Mouse (Mus musculus) midbrain, embryonic 13.5 days (tissue): ENCODE data around the gene Gm26938. TPM values are rescaled to one million over a fixed set of nuclear protein-coding genes. Genes with fewer than 3 reads are reported as not detected.

ENCODE experiments used
- ATAC-seq: fragments of 200-750 bp; cut with Nextera tagmentation; 2 replicates; pipeline ENCODE4 v1.8.0; 2017; ENCODE audit warnings: mild to moderate bottlenecking, moderate TSS enrichment, moderate library complexity
- H3K27ac ChIP-seq: fragments of 300-500 bp; sonication (generic); 2 replicates; pipeline ENCODE4 v1.5.1; 2015; ENCODE audit warnings: inconsistent platforms, mild to moderate bottlenecking, moderate library complexity
- H3K27me3 ChIP-seq: fragments of 300-500 bp; sonication (generic); 2 replicates; pipeline ENCODE4 v1.6.1; 2015; ENCODE audit warnings: mild to moderate bottlenecking, inconsistent platforms
- H3K36me3 ChIP-seq: fragments of 300-500 bp; sonication (generic); 2 replicates; pipeline ENCODE4 v1.6.1; 2015; ENCODE audit warnings: mild to moderate bottlenecking, inconsistent platforms
- H3K4me1 ChIP-seq: fragments of 300-500 bp; sonication (generic); replicated peaks from 2 replicates; pipeline ENCODE4 v1.6.1; 2015; ENCODE audit warnings: inconsistent platforms
- H3K4me2 ChIP-seq: fragments of 300-500 bp; sonication (generic); replicated peaks from 2 replicates; pipeline ENCODE4 v1.6.1; 2015; ENCODE audit warnings: moderate library complexity, mild to moderate bottlenecking, inconsistent platforms
- H3K4me3 ChIP-seq: fragments of 300-500 bp; sonication (generic); replicated peaks from 2 replicates; pipeline ENCODE4 v1.5.1; 2015; ENCODE audit warnings: mild to moderate bottlenecking, inconsistent platforms
- H3K9ac ChIP-seq: fragments of 300-500 bp; sonication (generic); replicated peaks from 2 replicates; pipeline ENCODE4 v1.6.1; 2015; ENCODE audit warnings: mild to moderate bottlenecking, inconsistent platforms
- H3K9me3 ChIP-seq: fragments of 300-500 bp; sonication (generic); 2 replicates; pipeline ENCODE4 v1.6.1; 2016; ENCODE audit warnings: mild to moderate bottlenecking, inconsistent platforms
- WGBS: fragments of 180-500 bp; shearing (Covaris S2); methylation state at CpG from one replicate; pipeline ENCODE4 v1.1.7; 2015; 5-methylcytosine and 5-hydroxymethylcytosine counted together
- polyA plus RNA-seq: library from polyadenylated mRNA; unstranded; fragments of >200 nt; fragmentation: Nextera tagmentation; extraction: Ambion mirVana; gene quantifications from 2 replicates; pipeline ENCODE4 v1.2.1, GENCODE M21; 2015

Gene Gm26938
- polyA plus RNA-seq, 1 experiment from 2014 or later, result not detected

GRCm38 (mm10) chr5:139813126-139813490, 13.1 kb downstream of the Gm26938 start:
- no peak for ATAC-seq
- Histone ChIP-seq H3K27ac (no peak overlapping the region), H3K27me3 (peaks cover 41% of the 10 kb centered on the region), H3K9ac (no peak overlapping the region), H3K4me2 (no peak overlapping the region), H3K9me3 (no peaks in the 10 kb centered on the region), H3K4me3 (no peak overlapping the region), H3K36me3 (no peaks in the 10 kb centered on the region), H3K4me1 (no peaks in the 10 kb centered on the region)
- 47% methylated on average over 10 of the region's 10 CpGs for WGBS

GRCm38 (mm10) chr5:139812398-139813125, 13.6 kb downstream of the Gm26938 start:
- ATAC-seq, result no peak
- Histone ChIP-seq H3K4me3 (no peak overlapping the region), H3K36me3 (no peaks in the 10 kb centered on the region), H3K27ac (no peak overlapping the region), H3K9ac (no peak overlapping the region), H3K27me3 (peaks cover 41% of the 10 kb centered on the region), H3K4me2 (no peak overlapping the region), H3K4me1 (no peaks in the 10 kb centered on the region), H3K9me3 (no peaks in the 10 kb centered on the region)
- 66% methylated on average over 20 of the region's 20 CpGs for WGBS

GRCm38 (mm10) chr5:139811677-139812397, 14.4 kb downstream of the Gm26938 start:
- Histone ChIP-seq H3K27ac (no peak overlapping the region), H3K4me1 (no peaks in the 10 kb centered on the region), H3K9ac (no peak overlapping the region), H3K4me3 (no peak overlapping the region), H3K27me3 (peaks cover 41% of the 10 kb centered on the region), H3K9me3 (no peaks in the 10 kb centered on the region), H3K36me3 (no peaks in the 10 kb centered on the region), H3K4me2 (no peak overlapping the region)
- WGBS, result 82% methylated on average over 15 of the region's 15 CpGs
- ATAC-seq, result no peak

GRCm38 (mm10) chr5:139809397-139809796, 16.8 kb downstream of the Gm26938 start:
- ATAC-seq, result no peak
- Histone ChIP-seq H3K27me3 (peaks cover 28% of the 10 kb centered on the region), H3K4me1 (peaks cover 1% of the 10 kb centered on the region), H3K27ac (no peak overlapping the region), H3K36me3 (no peaks in the 10 kb centered on the region), H3K4me3 (no peak overlapping the region), H3K9ac (no peak overlapping the region), H3K4me2 (no peak overlapping the region), H3K9me3 (no peaks in the 10 kb centered on the region)
- WGBS, result 56% methylated on average over 4 of the region's 4 CpGs

GRCm38 (mm10) chr5:139805924-139806323, 20.3 kb downstream of the Gm26938 start:
- Histone ChIP-seq H3K36me3 (peaks cover 11% of the 10 kb centered on the region), H3K27ac (no peak overlapping the region), H3K4me3 (no peak overlapping the region), H3K4me2 (no peak overlapping the region), H3K27me3 (0 out of 2 replicates have a peak, but pooled peaks cover 2% of the 10 kb centered on the region), H3K4me1 (peaks cover 16% of the 10 kb centered on the region), H3K9me3 (no peaks in the 10 kb centered on the region), H3K9ac (no peak overlapping the region)
- 92% methylated on average over 8 of the region's 8 CpGs for WGBS
- no peak for ATAC-seq

GRCm38 (mm10) chr5:139804573-139805111, 21.6 kb downstream of the Gm26938 start:
- Histone ChIP-seq H3K27ac (no peak overlapping the region), H3K9me3 (no peaks in the 10 kb centered on the region)

GRCm38 (mm10) chr5:139804107-139804551, 22.1 kb downstream of the Gm26938 start:
- Histone ChIP-seq H3K9me3 (no peaks in the 10 kb centered on the region), H3K27ac (no peak overlapping the region), H3K4me2 (0 out of 2 replicates have a peak overlapping the region, but pooled peaks have one; percentile 7), H3K4me3 (no peak overlapping the region), H3K27me3 (0 out of 2 replicates have a peak, but pooled peaks cover 2% of the 10 kb centered on the region), H3K4me1 (peaks cover 22% of the 10 kb centered on the region), H3K36me3 (peaks cover 27% of the 10 kb centered on the region), H3K9ac (no peak overlapping the region)
- ATAC-seq, result peak; percentile 41; the same call in 1 of the 2 replicates
- 2% methylated on average over 6 of the region's 6 CpGs for WGBS

More at GRCm38 (mm10) chr5:139804573-139805111, 21.6 kb downstream of the Gm26938 start:
- Histone ChIP-seq H3K27me3 (0 out of 2 replicates have a peak, but pooled peaks cover 2% of the 10 kb centered on the region), H3K4me1 (peaks cover 18% of the 10 kb centered on the region), H3K36me3 (peaks cover 24% of the 10 kb centered on the region), H3K4me3 (no peak overlapping the region), H3K4me2 (no peak overlapping the region), H3K9ac (no peak overlapping the region)
- WGBS, result 91% methylated on average over 11 of the region's 11 CpGs
- no peak for ATAC-seq

GRCm38 (mm10) chr5:139803601-139804102, 22.6 kb downstream of the Gm26938 start:
- H3K9ac ChIP-seq, result no peak overlapping the region
- ATAC-seq, result peak; percentile 70
- H3K36me3 ChIP-seq, result peaks cover 27% of the 10 kb centered on the region
- no peak overlapping the region for H3K27ac ChIP-seq
- WGBS, result 12% methylated on average over 12 of the region's 12 CpGs
- no peaks in the 10 kb centered on the region for H3K9me3 ChIP-seq
- H3K4me2 ChIP-seq, result peak overlapping the region; percentile 7; the same call in 1 of the 2 replicates
- H3K27me3 ChIP-seq, result 0 out of 2 replicates have a peak, but pooled peaks cover 2% of the 10 kb centered on the region
- no peak overlapping the region for H3K4me3 ChIP-seq
- peaks cover 27% of the 10 kb centered on the region for H3K4me1 ChIP-seq

GRCm38 (mm10) chr5:139803165-139803564, 23.0 kb downstream of the Gm26938 start:
- Histone ChIP-seq H3K36me3 (peaks cover 27% of the 10 kb centered on the region), H3K9ac (no peak overlapping the region), H3K4me2 (no peak overlapping the region), H3K4me3 (no peak overlapping the region), H3K4me1 (peaks cover 32% of the 10 kb centered on the region), H3K9me3 (no peaks in the 10 kb centered on the region), H3K27ac (no peak overlapping the region), H3K27me3 (0 out of 2 replicates have a peak, but pooled peaks cover 2% of the 10 kb centered on the region)
- ATAC-seq, result no peak
- WGBS, result 78% methylated on average over 8 of the region's 8 CpGs

- Histone ChIP-seq H3K9me3 (no peaks in the 10 kb centered on the region), H3K27me3 (0 out of 2 replicates have a peak, but pooled peaks cover 2% of the 10 kb centered on the region), H3K4me2 (no peak overlapping the region), H3K4me1 (peaks cover 44% of the 10 kb centered on the region), H3K9ac (no peak overlapping the region), H3K27ac (no peak overlapping the region), H3K36me3 (peaks cover 27% of the 10 kb centered on the region), H3K4me3 (no peak overlapping the region)
- ATAC-seq, result no peak
- 91% methylated on average over 10 of the region's 10 CpGs for WGBS
These were observed 24.3 kb downstream of the Gm26938 start for GRCm38 (mm10) chr5:139801880-139802279.

GRCm38 (mm10) chr5:139801231-139801630, 25.0 kb downstream of the Gm26938 start:
- H3K4me1 ChIP-seq, result peaks cover 51% of the 10 kb centered on the region
- ATAC-seq, result no peak
- H3K9me3 ChIP-seq, result no peaks in the 10 kb centered on the region
- H3K36me3 ChIP-seq, result peaks cover 27% of the 10 kb centered on the region
- H3K27me3 ChIP-seq, result 0 out of 2 replicates have a peak, but pooled peaks cover 2% of the 10 kb centered on the region
- WGBS, result 97% methylated on average over 8 of the region's 8 CpGs
- H3K4me2 ChIP-seq, result no peak overlapping the region
- no peak overlapping the region for H3K4me3 ChIP-seq
- H3K9ac ChIP-seq, result no peak overlapping the region
- no peak overlapping the region for H3K27ac ChIP-seq
